Mouse (Mus musculus): Measurements from ENCODE around the gene Ganab. TPM values are rescaled to one million over a fixed set of nuclear protein-coding genes. Genes with fewer than 3 reads are reported as not detected.

Gene Ganab
- polyA plus RNA-seq, 2 experiments, result 91.7 to 212 TPM

- H3K9me3 ChIP-seq (ENCODE audit: control insufficient read depth, low read length), result no peaks in the 10 kb centered on the region
- H3K36me3 ChIP-seq (ENCODE audit: control insufficient read depth, insufficient read depth, low read length), result peaks cover 78% of the 10 kb centered on the region
- ATAC-seq (ENCODE audit: low FRiP score, low read depth) (no peak), DNase-seq (ENCODE audit: low spot score) (no peak)
- peaks cover 14% of the 10 kb centered on the region for H3K4me1 ChIP-seq (ENCODE audit: control insufficient read depth, insufficient read depth, low read length)
- TF ChIP-seq POLR2A (IDR thresholded peaks at IDR 0.05; ENCODE audit: borderline replicate concordance, extremely low read depth, insufficient read depth, insufficient read length), result no peak
- H3K27me3 ChIP-seq (ENCODE audit: control insufficient read depth, insufficient read depth, low read length), result no peaks in the 10 kb centered on the region
- no peak overlapping the region for H3K27ac ChIP-seq (replicated peaks; ENCODE audit: low read depth, low read length)
- WGBS, result 93% methylated on average over 7 of the region's 7 CpGs
- H3K4me2 ChIP-seq (replicated peaks; ENCODE audit: low read depth, low read length, severe bottlenecking), result no peak overlapping the region
- H3K4me3 ChIP-seq (replicated peaks; ENCODE audit: low read length), result no peak overlapping the region
- no peak overlapping the region for H3K9ac ChIP-seq (ENCODE audit: low read depth, low read length, severe bottlenecking)
These were observed 49.1 kb downstream of the Ganab start for GRCm38 (mm10) chr19:8946929-8947328.

- Histone ChIP-seq H3K9me3 (ENCODE audit: control insufficient read depth, low read length) (no peaks in the 10 kb centered on the region), H3K9ac (ENCODE audit: low read depth, low read length, severe bottlenecking) (no peak overlapping the region), H3K4me1 (ENCODE audit: control insufficient read depth, insufficient read depth, low read length) (peaks cover 8% of the 10 kb centered on the region), H3K4me3 (replicated peaks; ENCODE audit: low read length) (no peak overlapping the region), H3K36me3 (ENCODE audit: control insufficient read depth, insufficient read depth, low read length) (peaks cover 71% of the 10 kb centered on the region), H3K27ac (replicated peaks; ENCODE audit: low read depth, low read length) (no peak overlapping the region), H3K4me2 (replicated peaks; ENCODE audit: low read depth, low read length, severe bottlenecking) (no peak overlapping the region), H3K27me3 (ENCODE audit: control insufficient read depth, insufficient read depth, low read length) (no peaks in the 10 kb centered on the region)
- no peak for ATAC-seq (ENCODE audit: low FRiP score, low read depth)
- TF ChIP-seq POLR2A (IDR thresholded peaks at IDR 0.05; ENCODE audit: borderline replicate concordance, extremely low read depth, insufficient read depth, insufficient read length), result no peak
- 91% methylated on average over 5 of the region's 5 CpGs for WGBS
- DNase-seq (ENCODE audit: low spot score), result no peak
These were observed 52.3 kb downstream of the Ganab start for GRCm38 (mm10) chr19:8950190-8950589.

GRCm38 (mm10) chr19:8952241-8952640, 54.4 kb downstream of the Ganab start:
- Histone ChIP-seq H3K27ac (replicated peaks; ENCODE audit: low read depth, low read length) (peak overlapping the region; percentile 55; the same call in 1 of the 2 replicates), H3K9ac (ENCODE audit: low read depth, low read length, severe bottlenecking) (peak overlapping the region; percentile 25; the same call in 1 of the 2 replicates), H3K9me3 (ENCODE audit: control insufficient read depth, low read length) (no peaks in the 10 kb centered on the region), H3K36me3 (ENCODE audit: control insufficient read depth, insufficient read depth, low read length) (peaks cover 69% of the 10 kb centered on the region), H3K4me3 (replicated peaks; ENCODE audit: low read length) (no peak overlapping the region), H3K27me3 (ENCODE audit: control insufficient read depth, insufficient read depth, low read length) (no peaks in the 10 kb centered on the region), H3K4me1 (ENCODE audit: control insufficient read depth, insufficient read depth, low read length) (peaks cover 8% of the 10 kb centered on the region), H3K4me2 (replicated peaks; ENCODE audit: low read depth, low read length, severe bottlenecking) (no peak overlapping the region)
- WGBS, result 93% methylated on average over 9 of the region's 9 CpGs
- ATAC-seq (ENCODE audit: low FRiP score, low read depth), result no peak
- no peak for DNase-seq (ENCODE audit: low spot score)
- TF ChIP-seq POLR2A (IDR thresholded peaks at IDR 0.05; ENCODE audit: borderline replicate concordance, extremely low read depth, insufficient read depth, insufficient read length), result no peak

- ATAC-seq (ENCODE audit: low FRiP score, low read depth) (peak; percentile 97), DNase-seq (ENCODE audit: low spot score) (peak; percentile 99)
- peaks cover 8% of the 10 kb centered on the region for H3K4me1 ChIP-seq (ENCODE audit: control insufficient read depth, insufficient read depth, low read length)
- H3K4me2 ChIP-seq (replicated peaks; ENCODE audit: low read depth, low read length, severe bottlenecking), result peak within 1 kb of the TSS; percentile 76
- no peaks in the 10 kb centered on the region for H3K9me3 ChIP-seq (ENCODE audit: control insufficient read depth, low read length)
- peak within 1 kb of the TSS; percentile 69 for H3K9ac ChIP-seq (ENCODE audit: low read depth, low read length, severe bottlenecking)
- peak; percentile 46; the same call in 1 of the 2 replicates for TF ChIP-seq POLR2A (IDR thresholded peaks at IDR 0.05; ENCODE audit: borderline replicate concordance, extremely low read depth, insufficient read depth, insufficient read length)
- 4% methylated on average over 46 of the region's 46 CpGs for WGBS
- peaks cover 68% of the 10 kb centered on the region for H3K36me3 ChIP-seq (ENCODE audit: control insufficient read depth, insufficient read depth, low read length)
- H3K27ac ChIP-seq (replicated peaks; ENCODE audit: low read depth, low read length), result peak within 1 kb of the TSS; percentile 71
- H3K27me3 ChIP-seq (ENCODE audit: control insufficient read depth, insufficient read depth, low read length), result no peaks in the 10 kb centered on the region
- peak within 1 kb of the TSS; percentile 68 for H3K4me3 ChIP-seq (replicated peaks; ENCODE audit: low read length)
These were observed 55.5 kb downstream of the Ganab start, which contains the start of gene Tut1 for GRCm38 (mm10) chr19:8953135-8954039. Tut1 (plus strand) TSS chr19:8953847.

GRCm38 (mm10) chr19:8954171-8954570, 56.3 kb downstream of the Ganab start:
- H3K27me3 ChIP-seq (ENCODE audit: control insufficient read depth, insufficient read depth, low read length), result no peaks in the 10 kb centered on the region
- H3K4me2 ChIP-seq (replicated peaks; ENCODE audit: low read depth, low read length, severe bottlenecking), result peak overlapping the region; percentile 76
- H3K4me1 ChIP-seq (ENCODE audit: control insufficient read depth, insufficient read depth, low read length), result peaks cover 8% of the 10 kb centered on the region
- WGBS, result 9% methylated on average over 9 of the region's 9 CpGs
- H3K4me3 ChIP-seq (replicated peaks; ENCODE audit: low read length), result peak overlapping the region; percentile 68
- peaks cover 68% of the 10 kb centered on the region for H3K36me3 ChIP-seq (ENCODE audit: control insufficient read depth, insufficient read depth, low read length)
- no peaks in the 10 kb centered on the region for H3K9me3 ChIP-seq (ENCODE audit: control insufficient read depth, low read length)
- peak overlapping the region; percentile 71 for H3K27ac ChIP-seq (replicated peaks; ENCODE audit: low read depth, low read length)
- DNase-seq (ENCODE audit: low spot score) (no peak), ATAC-seq (ENCODE audit: low FRiP score, low read depth) (no peak)
- no peak for TF ChIP-seq POLR2A (IDR thresholded peaks at IDR 0.05; ENCODE audit: borderline replicate concordance, extremely low read depth, insufficient read depth, insufficient read length)
- peak overlapping the region; percentile 69 for H3K9ac ChIP-seq (ENCODE audit: low read depth, low read length, severe bottlenecking)

Data from limb, embryonic 14.5 days (tissue).